Mouse (Mus musculus): ENCODE measurements around the gene Asb1.

The Asb1 gene

DNA sequence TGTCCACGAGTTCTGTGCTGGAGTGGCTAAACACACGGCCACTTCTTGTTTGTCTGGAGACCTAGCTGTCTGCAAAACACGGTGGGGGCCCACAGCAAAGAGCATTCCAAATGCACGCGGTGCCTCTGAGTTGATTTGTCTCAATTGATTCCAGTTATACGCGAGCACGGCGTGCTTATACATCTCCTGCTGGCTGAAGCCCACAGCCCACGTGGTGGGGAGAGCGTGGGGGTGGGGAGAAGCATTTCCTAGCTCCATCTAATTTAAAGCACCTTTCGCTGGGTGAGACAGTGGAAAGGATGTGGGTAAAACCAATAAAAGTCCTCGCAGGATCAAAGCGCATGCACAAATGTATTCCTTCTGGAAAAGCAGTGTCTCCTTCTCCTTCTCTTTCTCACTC, 65.3 kb downstream of the Asb1 start:
- DNase-seq (ENCODE audit: low read depth in 2 of 2, low spot score in 2 of 2): no peak

DNA sequence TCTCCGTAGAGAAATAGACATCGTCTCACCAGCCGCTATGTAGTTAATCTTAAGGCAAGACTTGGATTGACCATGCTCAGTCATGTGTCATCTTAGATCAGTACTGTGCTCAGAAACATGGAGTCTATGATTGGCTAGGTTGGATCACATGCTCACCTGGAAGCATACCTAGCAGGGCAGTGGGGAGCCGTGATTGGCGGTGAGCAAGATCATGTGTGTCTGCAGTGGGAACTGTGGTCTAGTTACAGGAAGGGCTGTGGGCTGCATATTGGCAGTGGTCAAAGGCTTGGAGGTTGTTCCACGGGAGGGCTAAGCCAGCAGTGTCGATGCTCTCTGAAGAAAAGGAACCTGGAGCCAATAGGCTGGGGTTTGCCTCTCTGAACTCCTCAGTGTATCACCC, 66.4 kb downstream of the Asb1 start:
- DNase-seq (ENCODE audit: low read depth in 2 of 2, low spot score in 2 of 2): no peak

- no peak for DNase-seq (ENCODE audit: low read depth in 2 of 2, low spot score in 2 of 2)
Measured at GRCm38 (mm10) chr1:91607141-91607540, 66.8 kb downstream of the Asb1 start.
